Mouse (Mus musculus): ENCODE measurements at regions not wholly inside any gene's neighbourhood (a gene's known extent, or its start where the extent isn't known, plus 50 kb on each side); places are given as distances from the start of the nearest gene placed in this dataset.

- TF ChIP-seq CTCF (IDR thresholded peaks at IDR 0.05; ENCODE audit: low read depth) = no peak
- no peak for TF ChIP-seq EP300 (optimal IDR thresholded peaks at IDR 0.05)
Measured at GRCm38 (mm10) chr3:21965556-21965955, 110.9 kb upstream of the Tbl1xr1 start.
